Mouse (Mus musculus) heart, postnatal 4 days (tissue): ENCODE measurements around the gene Tnfrsf13b. TPM values are rescaled to one million over a fixed set of nuclear protein-coding genes. Genes with fewer than 3 reads are reported as not detected.
"Not testable (repeated sequence)": the region's sequence is repeated elsewhere in the genome, so short reads cannot be mapped to it uniquely, and the experiment has no call there.

Experiments
- DNase-seq: peaks from one replicate; pipeline ENCODE4 v3.0.0; 2021
- total RNA-seq, 2 experiments: library from RNA; stranded (reverse); gene quantifications; 2 replicates each; pipeline ENCODE4 v1.2.3; 2021

Tnfrsf13b gene
- total RNA-seq, 2 experiments from 2014 or later: 0.90 to 1.0 TPM

- no peak for DNase-seq
Measured at GRCm38 (mm10) chr11:61127421-61128055, 983 bp downstream of the Tnfrsf13b start.

- DNase-seq: no peak
Measured at GRCm38 (mm10) chr11:61129305-61129704, 2.8 kb downstream of the Tnfrsf13b start.

GRCm38 (mm10) chr11:61130646-61131045, 4.1 kb downstream of the Tnfrsf13b start:
- DNase-seq: not testable (repeated sequence)

- no peak for DNase-seq
Measured at GRCm38 (mm10) chr11:61132943-61133342, 6.4 kb downstream of the Tnfrsf13b start.

GRCm38 (mm10) chr11:61141693-61142092, 15.1 kb downstream of the Tnfrsf13b start:
- no peak for DNase-seq

GRCm38 (mm10) chr11:61142262-61142661, 15.7 kb downstream of the Tnfrsf13b start:
- DNase-seq: no peak

GRCm38 (mm10) chr11:61142941-61143530, 16.5 kb downstream of the Tnfrsf13b start:
- DNase-seq: no peak

- DNase-seq: no peak
Measured at GRCm38 (mm10) chr11:61143564-61144469, 17.3 kb downstream of the Tnfrsf13b start.

- DNase-seq: no peak
Measured at GRCm38 (mm10) chr11:61145551-61145950, 19.0 kb downstream of the Tnfrsf13b start.

- DNase-seq: peak; percentile 39
Measured at GRCm38 (mm10) chr11:61146645-61147299, 20.2 kb downstream of the Tnfrsf13b start.

- DNase-seq: peak; percentile 49
Measured at GRCm38 (mm10) chr11:61147300-61147683, 20.7 kb downstream of the Tnfrsf13b start.

- no peak for DNase-seq
Measured at GRCm38 (mm10) chr11:61150233-61151001, 23.9 kb downstream of the Tnfrsf13b start.

- DNase-seq: peak; percentile 70
Measured at GRCm38 (mm10) chr11:61155727-61156126, 29.2 kb downstream of the Tnfrsf13b start.

- DNase-seq: no peak
Measured at GRCm38 (mm10) chr11:61158141-61158540, 31.6 kb downstream of the Tnfrsf13b start.

- no peak for DNase-seq
Measured at GRCm38 (mm10) chr11:61159796-61160732, 33.5 kb downstream of the Tnfrsf13b start.

GRCm38 (mm10) chr11:61161121-61161520, 34.6 kb downstream of the Tnfrsf13b start:
- no peak for DNase-seq

GRCm38 (mm10) chr11:61162776-61163175, 36.2 kb downstream of the Tnfrsf13b start:
- DNase-seq: no peak

- no peak for DNase-seq
Measured at GRCm38 (mm10) chr11:61163341-61163740, 36.8 kb downstream of the Tnfrsf13b start.

GRCm38 (mm10) chr11:61164366-61164765, 37.8 kb downstream of the Tnfrsf13b start:
- no peak for DNase-seq

GRCm38 (mm10) chr11:61164881-61165280, 38.3 kb downstream of the Tnfrsf13b start:
- DNase-seq: no peak

GRCm38 (mm10) chr11:61170184-61170583, 43.6 kb downstream of the Tnfrsf13b start:
- no peak for DNase-seq
